15 mouse cellular contexts compared by ENCODE assay signal in the genomic region with DNA sequence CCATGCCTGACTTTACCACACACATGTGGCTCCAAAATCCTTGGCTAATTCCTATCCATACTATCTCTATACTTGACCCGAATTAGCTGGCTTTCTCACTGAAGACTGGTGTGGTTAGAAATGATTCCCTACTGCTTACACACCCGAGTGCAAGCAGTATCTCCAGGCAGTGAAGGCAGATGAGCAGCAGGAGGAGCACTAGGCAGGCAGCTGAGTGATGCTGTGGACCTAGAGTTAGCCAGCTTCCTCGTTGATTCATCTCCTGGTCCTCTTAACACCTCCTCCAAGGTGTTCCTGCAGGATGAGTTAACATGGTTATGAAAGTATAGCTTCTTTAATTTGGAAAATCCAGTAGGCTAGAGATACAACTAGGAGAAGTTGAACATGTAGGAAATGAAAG.
"Had no signal": no experiment of that assay in that cellular context is flagged by ENCODE, and none has a peak within 500 bp of the region (broad histone marks: within the 10 kb centered on the region; RNA-seq: fewer than 3 reads in every experiment).

No protein-coding gene starts in this region.

- H3K27ac ChIP-seq: intestine, embryonic 15.5 days; kidney, postnatal 0 days; limb, embryonic 13.5 days; liver, embryonic 13.5 days; midbrain, embryonic 13.5 days had no signal

- H3K4me2 ChIP-seq: intestine, embryonic 15.5 days; limb, embryonic 13.5 days; liver, embryonic 13.5 days; midbrain, embryonic 13.5 days had no signal

- H3K9me3 ChIP-seq: intestine, embryonic 15.5 days; limb, embryonic 13.5 days; liver, embryonic 13.5 days; midbrain, embryonic 13.5 days had no signal

- H3K4me1 ChIP-seq: intestine, embryonic 15.5 days; limb, embryonic 13.5 days; liver, embryonic 13.5 days; midbrain, embryonic 13.5 days had no signal

- ATAC-seq: intestine, embryonic 15.5 days; lung, postnatal 0 days; midbrain, embryonic 13.5 days had no signal

- H3K4me3 ChIP-seq: intestine, embryonic 15.5 days; limb, embryonic 13.5 days; liver, embryonic 13.5 days; midbrain, embryonic 13.5 days had no signal

- H3K36me3 ChIP-seq: intestine, embryonic 15.5 days had no signal

- H3K9ac ChIP-seq: intestine, embryonic 15.5 days; limb, embryonic 13.5 days; liver, embryonic 13.5 days; midbrain, embryonic 13.5 days had no signal

- DNase-seq: kidney, adult 9 months; kidney, postnatal 36 days; layer of hippocampus, adult 9-11 months; layer of hippocampus, postnatal 36 days; left cerebral cortex, postnatal 4 days; liver, embryonic 13.5 days; lung, adult 2 months; lung, postnatal 4 days; right cerebral cortex, postnatal 25 days; thymus, postnatal 36 days had no signal

- H3K27me3 ChIP-seq: intestine, embryonic 15.5 days; limb, embryonic 13.5 days; liver, embryonic 13.5 days; midbrain, embryonic 13.5 days had no signal
